In the genomic region with DNA sequence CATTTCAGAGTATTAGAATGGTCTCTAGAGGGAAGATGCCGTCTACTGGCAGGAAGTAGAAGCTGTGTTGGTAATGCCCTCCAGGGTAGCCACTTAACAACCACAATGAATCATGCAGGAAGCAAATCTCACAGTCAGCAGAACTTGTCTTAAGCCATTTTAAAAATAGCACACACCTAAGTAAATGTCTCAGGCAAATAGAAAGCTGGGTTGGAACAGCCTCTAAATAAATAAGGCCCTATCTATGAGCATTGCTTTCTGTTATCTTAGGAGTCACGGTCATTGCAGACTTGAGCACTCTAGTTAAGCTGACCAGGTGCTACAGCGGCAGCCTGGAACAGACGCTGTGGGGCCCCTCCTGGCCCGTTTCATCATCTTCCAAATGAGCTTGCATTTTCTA, we compare ENCODE assay signal across 10 mouse cellular contexts. TPM values are rescaled to one million over a fixed set of nuclear protein-coding genes. Genes with fewer than 3 reads are reported as not detected.
DNase-seq lines count a peak whose midpoint lies in the region; ATAC-seq and TF ChIP-seq lines count a peak whose summit lies in the region.
"Had no signal": no experiment of that assay in that cellular context is flagged by ENCODE, and none has a peak within 500 bp of the region (broad histone marks: within the 10 kb centered on the region; RNA-seq: fewer than 3 reads in every experiment).

No protein-coding gene starts in this region.

- H3K27me3 ChIP-seq in heart, adult 2 months (ENCODE audit: control insufficient read depth, insufficient read depth, low read length), result no peaks in the 10 kb centered on the region
- no peaks in the 10 kb centered on the region for H3K27me3 ChIP-seq in heart, embryonic 11.5 days (ENCODE audit: control insufficient read depth, insufficient read depth, low read length)
- no peaks in the 10 kb centered on the region for H3K27me3 ChIP-seq in liver, embryonic 14.5 days (ENCODE audit: control insufficient read depth, insufficient read depth, low read length)
- H3K27me3 ChIP-seq: embryonic facial prominence, embryonic 15.5 days had no signal

- no peak for ATAC-seq in heart, embryonic 11.5 days (replicated peaks; ENCODE audit: insufficient number of reproducible peaks, low FRiP score, low TSS enrichment)
- ATAC-seq in liver, embryonic 14.5 days (ENCODE audit: insufficient read depth), result peak; percentile 68

- H3K4me1 ChIP-seq in heart, adult 2 months (ENCODE audit: control insufficient read depth, insufficient read depth, low read length), result no peaks in the 10 kb centered on the region; the same call in 1 of the 2 replicates
- no peaks in the 10 kb centered on the region for H3K4me1 ChIP-seq in heart, embryonic 11.5 days (ENCODE audit: control insufficient read depth, insufficient read depth, low read length)
- H3K4me1 ChIP-seq in liver, embryonic 14.5 days (replicated peaks; ENCODE audit: control insufficient read depth in 2 of 2, insufficient read depth in 2 of 2, low read length in 1 of 2), result peaks cover 37 to 50% of the 10 kb centered on the region in 2 experiments

- no peaks in the 10 kb centered on the region for H3K79me2 ChIP-seq in heart, adult 2 months (replicated peaks; ENCODE audit: control insufficient read depth, insufficient read depth, low read length)

- H3K36me3 ChIP-seq in heart, adult 2 months (ENCODE audit: control insufficient read depth, insufficient read depth, low read length), result no peaks in the 10 kb centered on the region
- H3K36me3 ChIP-seq in heart, embryonic 11.5 days (ENCODE audit: control insufficient read depth, insufficient read depth, low read length), result no peaks in the 10 kb centered on the region
- H3K36me3 ChIP-seq in liver, embryonic 14.5 days (replicated peaks; ENCODE audit: control insufficient read depth, insufficient read depth, low read depth), result no peaks in the 10 kb centered on the region
- H3K36me3 ChIP-seq: embryonic facial prominence, embryonic 15.5 days had no signal

- no peak for DNase-seq in heart, adult 2 months
- DNase-seq in 3134 (ENCODE audit: extremely low read depth, insufficient read length, low spot score), result peak; percentile 48
- peak; percentile 44 for DNase-seq in brain, adult 2 months (ENCODE audit: low read depth, low spot score)
- DNase-seq in liver, embryonic 14.5 days (ENCODE audit: low read depth in 3 of 3, low spot score in 3 of 3), result peak in 2 of 3 experiments; percentile 41 to 44
- no peak for DNase-seq in right cerebral cortex, adult 18-20 months
- no peak for DNase-seq in left cerebral cortex, postnatal 14 days (ENCODE audit: low spot score in 2 of 2)
- no peak for DNase-seq in kidney, adult 18-20 months
- DNase-seq: thymus, postnatal 4 days had no signal

- no peak for TF ChIP-seq EP300 in heart, adult 2 months (IDR thresholded peaks at IDR 0.05; ENCODE audit: insufficient read depth, low read depth, low read length)
- peak; percentile 64 for TF ChIP-seq EP300 in liver, embryonic 14.5 days (IDR thresholded peaks at IDR 0.05; ENCODE audit: low read depth)

- 0 out of 2 replicates have a peak, but pooled peaks have one; percentile 16 for TF ChIP-seq CTCF in heart, adult 2 months (IDR thresholded peaks at IDR 0.05)
- TF ChIP-seq CTCF in liver, embryonic 14.5 days (IDR thresholded peaks at IDR 0.05; ENCODE audit: low read depth), result peak; percentile 34

- intact Hi-C loops in heart, adult 2 months (cut with DNase I), result no loop called here
- intact Hi-C loops in left cerebral cortex, postnatal 14 days (cut with DNase I), result loop anchor here (10.0 kb wide), 2 partner anchors 168 to 858 kb away; no protein-coding TSS in a partner anchor

- H3K27ac ChIP-seq in heart, adult 2 months, result no peak overlapping the region
- H3K27ac ChIP-seq in heart, embryonic 11.5 days (ENCODE audit: low read depth, low read length), result no peak overlapping the region
- H3K27ac ChIP-seq in liver, embryonic 14.5 days, result peak overlapping the region; percentile 85
- H3K27ac ChIP-seq: embryonic facial prominence, embryonic 15.5 days had no signal

- no peak overlapping the region for H3K9ac ChIP-seq in heart, adult 2 months (ENCODE audit: low read depth, low read length)
- H3K9ac ChIP-seq in heart, embryonic 11.5 days (ENCODE audit: low read depth, low read length), result no peak overlapping the region
- peak overlapping the region; percentile 34 for H3K9ac ChIP-seq in liver, embryonic 14.5 days (replicated peaks)
- H3K9ac ChIP-seq: embryonic facial prominence, embryonic 15.5 days had no signal

- no peak overlapping the region for H3K4me2 ChIP-seq in heart, embryonic 11.5 days
- H3K4me2 ChIP-seq in liver, embryonic 14.5 days (ENCODE audit: low read depth), result peak overlapping the region; percentile 53
- H3K4me2 ChIP-seq: embryonic facial prominence, embryonic 15.5 days had no signal

- TF ChIP-seq POLR2A in heart, adult 2 months (IDR thresholded peaks at IDR 0.05; ENCODE audit: insufficient read depth, low read depth, low read length), result no peak

- H3K4me3 ChIP-seq in heart, adult 2 months, result no peak overlapping the region
- H3K4me3 ChIP-seq in heart, embryonic 11.5 days (ENCODE audit: low read depth, low read length), result no peak overlapping the region
- no peak overlapping the region for H3K4me3 ChIP-seq in liver, embryonic 14.5 days (ENCODE audit: insufficient read depth in 1 of 2, low read depth in 2 of 2, low read length in 2 of 2)
- H3K4me3 ChIP-seq: embryonic facial prominence, embryonic 15.5 days had no signal

- WGBS in heart, adult 2 months, result 24% methylated on average over 5 of the region's 5 CpGs
- whole genome bisulfite sequencing in heart, embryonic 11.5 days (ENCODE audit: insufficient replicate concordance), result 25% methylated on average over 5 of the region's 5 CpGs
- WGBS in liver, embryonic 14.5 days (ENCODE audit: insufficient replicate concordance), result 5% methylated on average over 5 of the region's 5 CpGs

- no peaks in the 10 kb centered on the region for H3K9me3 ChIP-seq in heart, embryonic 11.5 days (replicated peaks; ENCODE audit: control insufficient read depth, low read length)
- H3K9me3 ChIP-seq in liver, embryonic 14.5 days (ENCODE audit: control insufficient read depth, low read length), result no peaks in the 10 kb centered on the region
- H3K9me3 ChIP-seq: embryonic facial prominence, embryonic 15.5 days had no signal

RNA-seq across cellular contexts. Expression of gene Eid1, which starts 5.7 kb away (rescaled TPM):
- total RNA-seq in heart, adult 2 months (2021), result 10 to 100 TPM; 44.3 to 45.7 TPM
- 12.6 and 16.0 TPM in 2 replicates for polyA plus RNA-seq in heart, adult 2 months (2012; rRNA removed)
- polyA plus RNA-seq in heart, embryonic 11.5 days (2014; fragmentation: Nextera tagmentation; extraction: Ambion mirVana), result 182 and 197 TPM in 2 replicates
- 14.4 and 25.9 TPM in 2 replicates for polyA plus RNA-seq in liver, embryonic 14.5 days (2012; rRNA removed)
- 45.7 and 48.1 TPM in 2 replicates for polyA plus RNA-seq in liver, embryonic 14.5 days (2014; fragmentation: Nextera tagmentation; extraction: Ambion mirVana)
- 100 to 1,000 TPM; 303 TPM for total RNA-seq in left cerebral cortex, postnatal 14 days (2021)

RNA-seq across cellular contexts. Expression of gene Cep152, which starts 42.3 kb away (rescaled TPM):
- total RNA-seq in heart, adult 2 months (2021), result 1 to 10 TPM; 1.4 TPM
- polyA plus RNA-seq in heart, adult 2 months (2012; rRNA removed), result 0.51 and 1.2 TPM in 2 replicates
- 5.2 and 5.3 TPM in 2 replicates for polyA plus RNA-seq in heart, embryonic 11.5 days (2014; fragmentation: Nextera tagmentation; extraction: Ambion mirVana)
- 2.7 and 4.2 TPM in 2 replicates for polyA plus RNA-seq in liver, embryonic 14.5 days (2012; rRNA removed)
- 4.1 and 4.3 TPM in 2 replicates for polyA plus RNA-seq in liver, embryonic 14.5 days (2014; fragmentation: Nextera tagmentation; extraction: Ambion mirVana)
- total RNA-seq in left cerebral cortex, postnatal 14 days (2021), result 1 to 10 TPM; 1.7 to 2.2 TPM

RNA-seq across cellular contexts. Expression of gene Shc4, which starts 56.8 kb away (rescaled TPM):
- total RNA-seq in heart, adult 2 months (2021), result under 1 TPM; 0.44 to 0.77 TPM
- 0.31 and 0.38 TPM in 2 replicates for polyA plus RNA-seq in heart, adult 2 months (2012; rRNA removed)
- 1.2 and 2.0 TPM in 2 replicates for polyA plus RNA-seq in heart, embryonic 11.5 days (2014; fragmentation: Nextera tagmentation; extraction: Ambion mirVana)
- polyA plus RNA-seq in liver, embryonic 14.5 days (2012; rRNA removed), result 0.52 and 0.60 TPM in 2 replicates
- 0.50 and 0.58 TPM in 2 replicates for polyA plus RNA-seq in liver, embryonic 14.5 days (2014; fragmentation: Nextera tagmentation; extraction: Ambion mirVana)
- 1 to 10 TPM; 4.9 to 5.5 TPM for total RNA-seq in left cerebral cortex, postnatal 14 days (2021)

Comparison
In these comparisons a context has a peak if more than half of its experiments do, and no peak if none do; other contexts are left out.
1. DNase-seq: peak in 3134 (single experiment), brain, adult 2 months (single experiment) and liver, embryonic 14.5 days (2 of 3); none in heart, adult 2 months (0 of 2), right cerebral cortex, adult 18-20 months (single experiment), left cerebral cortex, postnatal 14 days (0 of 2) and kidney, adult 18-20 months (single experiment).